Mouse (Mus musculus) retina, postnatal 1 day (tissue): ENCODE results near the gene Clpx.
"Not testable (repeated sequence)": the region's sequence is repeated elsewhere in the genome, so short reads cannot be mapped to it uniquely, and the experiment has no call there.

Source experiments
- DNase-seq: peaks from one replicate; pipeline ENCODE4 v3.0.0-alpha.2; 2012

Gene Clpx

DNA sequence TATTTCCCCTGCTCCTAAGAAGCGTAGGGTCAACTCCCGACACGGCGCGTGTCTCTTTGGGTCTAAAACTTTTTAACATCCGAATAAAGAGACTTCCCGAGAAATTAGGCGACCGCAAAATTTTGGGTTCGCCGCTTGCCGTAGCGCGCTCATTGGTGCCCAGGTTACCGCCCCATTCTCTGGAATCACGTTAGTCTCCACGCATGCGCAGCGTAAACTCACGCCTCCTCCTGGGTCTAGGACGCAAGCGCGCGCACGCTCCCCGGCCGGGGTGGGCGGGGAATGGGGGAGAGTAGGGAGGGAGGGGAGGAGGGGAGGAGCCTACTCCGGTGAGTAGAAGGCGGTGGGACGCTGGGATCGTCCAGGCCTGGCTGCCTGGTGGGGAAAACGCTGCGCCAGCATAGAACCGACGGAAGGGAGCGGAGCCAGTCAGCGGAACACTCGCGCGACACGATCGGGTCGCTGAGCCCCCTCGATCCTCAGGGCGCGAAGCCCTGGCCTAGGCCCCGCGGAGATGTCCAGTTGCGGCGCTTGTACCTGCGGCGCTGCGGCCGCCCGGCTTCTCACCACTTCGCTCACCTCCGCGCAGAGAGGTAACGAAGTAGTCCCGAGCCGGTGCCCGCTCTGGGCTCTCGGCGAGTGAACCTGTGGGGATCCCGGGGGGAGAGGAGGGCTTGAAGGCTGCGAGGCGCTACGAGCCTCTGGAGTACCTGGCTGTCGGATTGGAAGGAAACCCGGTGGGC, at the start of gene Clpx:
Clpx (plus strand) TSS at position 288 of the 743 bp plus-strand sequence.
- DNase-seq = peak; percentile 100

DNA sequence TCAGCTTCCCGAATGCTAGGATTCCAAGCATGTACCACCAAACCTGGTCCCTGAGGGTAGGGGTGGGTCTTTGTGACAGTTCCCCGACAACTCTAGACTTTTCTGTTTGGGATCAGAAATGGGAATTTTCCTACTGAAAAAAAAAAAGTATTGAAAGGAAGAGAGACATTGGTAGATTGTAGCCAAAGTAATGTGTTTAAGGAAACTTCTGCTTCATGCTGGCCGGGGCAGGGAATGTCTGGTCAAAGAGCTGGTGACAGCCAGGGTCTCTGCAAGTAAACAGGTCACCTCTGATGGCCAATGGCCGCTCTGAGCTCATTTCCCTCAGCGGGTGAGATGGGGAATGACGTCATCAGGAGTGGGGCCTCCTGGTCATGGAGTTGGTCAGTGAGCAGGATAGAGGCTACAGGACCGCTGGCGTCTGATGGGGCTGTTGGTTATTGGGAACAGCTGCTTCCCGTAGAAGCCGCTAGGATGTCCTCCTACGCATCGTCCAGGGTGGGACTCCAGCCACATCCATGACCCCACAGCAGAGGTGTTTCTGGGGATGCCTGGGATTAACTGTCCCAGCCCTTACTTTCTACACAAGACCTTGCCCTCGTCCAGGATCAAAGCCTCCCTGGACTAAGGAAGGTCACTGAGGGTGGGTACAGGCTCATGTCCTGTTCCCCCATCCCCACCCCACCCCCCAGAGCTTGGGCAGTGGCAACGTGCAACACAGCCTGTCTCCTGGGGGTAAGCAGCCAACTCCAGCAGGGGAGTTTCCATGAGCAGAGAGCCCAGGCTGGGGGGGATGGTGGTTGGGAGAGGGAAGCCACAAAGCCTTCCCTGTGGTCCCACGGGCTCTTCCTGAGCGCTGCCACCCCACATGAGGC, 46.3 kb upstream of the Clpx start:
- no peak for DNase-seq

DNA sequence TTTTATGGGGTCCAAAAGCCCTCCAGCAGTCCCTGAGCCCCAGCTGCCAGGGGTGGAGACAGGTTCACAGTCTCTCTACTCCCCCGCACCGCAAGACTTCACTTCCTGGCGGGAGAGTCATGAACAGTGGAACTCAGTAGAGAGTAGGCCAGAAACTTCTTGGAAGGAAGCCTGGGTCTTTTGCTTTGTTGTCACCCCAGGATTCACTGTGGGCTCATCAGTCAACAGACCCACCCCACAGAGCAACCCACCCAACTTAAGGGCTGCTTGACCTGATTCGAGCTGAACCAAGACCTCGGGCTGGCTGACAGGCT, 45.7 kb upstream of the Clpx start:
- DNase-seq = no peak

DNA sequence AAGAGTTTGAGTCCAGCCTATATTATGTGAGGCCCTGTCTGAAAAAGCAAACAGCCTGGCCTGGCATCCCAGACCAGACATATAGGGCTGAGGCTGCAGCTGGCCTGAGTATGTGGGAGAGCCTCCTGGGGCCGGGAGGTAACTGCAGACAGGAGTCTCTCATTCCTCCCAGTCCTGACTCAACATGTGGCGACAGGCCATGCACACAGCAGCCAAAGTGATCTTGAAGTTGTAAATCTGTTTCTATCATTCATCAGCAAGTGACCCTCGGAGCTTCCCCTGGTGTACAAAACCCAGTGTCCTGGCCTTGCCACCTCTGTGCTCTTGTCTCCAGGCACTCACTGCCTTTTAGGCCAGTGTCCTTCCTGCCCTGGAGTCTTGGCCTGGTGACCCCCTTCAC, 42.0 kb upstream of the Clpx start:
- no peak for DNase-seq

DNA sequence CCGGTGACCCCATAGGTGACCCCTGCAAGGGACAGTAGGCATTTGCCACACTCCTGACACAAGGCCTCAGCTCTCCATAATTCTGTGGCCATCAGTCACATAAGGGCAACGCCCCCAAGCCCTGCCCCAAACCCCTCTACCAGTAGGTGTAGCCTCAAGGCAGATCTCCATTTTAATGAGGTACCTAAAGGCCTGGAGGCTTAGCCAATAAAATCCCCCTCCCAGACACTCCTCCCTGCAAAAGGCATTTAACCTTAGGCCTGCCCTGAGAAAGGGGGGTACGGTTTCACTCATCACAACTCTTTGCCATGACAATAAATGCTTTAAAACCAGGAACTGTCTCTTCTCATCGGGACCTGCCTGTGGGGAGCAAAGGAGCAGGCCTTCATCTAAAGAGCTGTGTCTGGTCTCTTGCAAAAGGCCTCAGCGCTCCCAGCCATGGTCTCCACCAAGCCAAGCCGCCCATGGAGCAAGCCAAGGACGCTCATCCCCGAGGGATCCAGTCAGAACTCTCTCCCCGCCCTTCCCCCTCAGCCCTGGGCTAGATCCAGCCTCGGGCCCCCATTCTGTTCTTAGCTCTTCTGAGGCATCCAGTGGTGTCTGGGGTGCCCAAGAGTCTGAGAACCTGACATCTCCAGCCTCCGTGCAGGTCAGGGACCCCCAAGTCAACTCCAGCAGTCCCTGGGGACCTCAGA, 38.0 kb upstream of the Clpx start:
- DNase-seq = no peak

DNA sequence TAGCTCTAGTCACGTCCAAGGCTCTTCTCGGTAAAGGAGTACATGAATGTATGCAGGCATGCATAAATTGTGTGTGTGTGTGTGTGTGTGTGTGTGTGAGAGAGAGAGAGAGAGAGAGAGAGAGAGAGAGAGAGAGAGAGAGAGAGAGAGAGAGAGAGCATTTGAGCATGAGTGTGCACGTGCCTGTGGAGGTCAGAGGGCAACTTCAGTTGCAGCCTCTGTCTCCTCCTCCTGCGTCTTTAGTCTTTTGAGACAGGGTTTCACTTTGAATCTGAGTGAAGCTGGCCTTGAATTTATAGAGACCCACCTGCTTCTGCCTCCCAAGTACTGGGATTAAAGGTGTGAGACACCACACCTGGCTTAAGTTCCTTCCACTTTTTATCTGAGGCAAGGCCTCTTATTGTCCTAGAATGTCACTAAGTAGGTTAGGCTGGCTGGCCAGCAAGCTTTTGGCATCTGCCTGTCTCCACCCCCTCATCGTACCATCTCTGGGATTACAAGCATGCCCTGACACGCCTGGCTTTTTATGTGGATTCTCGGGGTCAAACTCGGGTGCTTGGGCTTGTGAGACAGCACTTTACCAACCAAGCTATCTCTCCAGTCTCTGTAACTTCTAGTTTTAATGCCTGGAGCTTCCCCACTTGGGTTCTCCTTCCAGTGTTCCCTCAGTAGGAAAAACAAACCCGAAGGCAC, 36.7 kb upstream of the Clpx start:
- no peak for DNase-seq

DNA sequence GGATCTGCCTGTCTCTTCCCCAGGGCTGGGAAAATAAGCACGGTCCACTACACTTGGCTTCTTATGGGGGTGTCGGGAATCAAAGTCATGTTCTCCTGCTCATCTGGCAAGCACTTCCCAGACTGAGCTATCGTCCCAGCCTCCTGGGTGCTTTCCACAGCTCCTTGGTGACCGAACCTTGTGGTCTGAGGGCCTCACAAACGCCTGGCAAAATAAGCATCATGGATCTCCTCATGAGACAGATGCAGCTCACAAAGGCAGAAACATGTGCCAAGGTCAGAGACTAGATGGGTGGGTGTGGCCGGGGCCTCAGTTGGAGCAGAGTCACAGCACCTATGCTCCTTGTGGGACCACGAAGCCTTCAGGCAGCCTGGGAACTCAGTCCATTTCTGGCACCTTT, 34.7 kb upstream of the Clpx start:
- no peak for DNase-seq

DNA sequence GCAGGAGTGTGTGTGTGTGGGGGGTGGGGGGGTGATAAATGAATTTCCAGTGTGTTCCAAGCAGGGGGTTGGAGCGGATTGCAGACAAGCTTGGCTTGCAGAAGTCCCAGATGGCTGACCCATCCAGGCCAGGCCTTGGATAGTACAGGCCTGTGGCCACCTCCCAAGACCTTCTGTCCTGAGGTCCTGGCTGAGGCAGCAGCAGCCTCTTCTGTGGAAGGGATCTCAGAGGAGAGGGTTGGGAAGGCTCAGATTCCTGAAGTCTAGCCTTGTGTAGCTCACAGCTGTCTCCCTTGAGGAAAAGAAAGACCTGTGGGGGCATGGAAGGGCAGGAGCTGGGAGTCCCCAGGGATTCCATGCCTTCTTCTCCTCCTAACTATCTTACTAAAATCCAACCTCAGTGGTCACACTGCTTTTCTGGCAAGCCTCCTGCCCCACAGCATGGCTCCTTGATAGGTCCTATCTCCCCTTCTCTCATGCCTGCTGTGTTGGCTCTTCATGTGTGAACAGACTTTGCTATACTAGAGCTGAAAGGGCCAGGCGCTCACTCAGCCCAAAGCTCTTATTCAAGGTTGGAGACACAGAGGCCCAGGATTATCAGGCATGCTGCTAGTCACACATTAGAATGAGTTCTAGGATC, 32.3 kb upstream of the Clpx start:
- no peak for DNase-seq

DNA sequence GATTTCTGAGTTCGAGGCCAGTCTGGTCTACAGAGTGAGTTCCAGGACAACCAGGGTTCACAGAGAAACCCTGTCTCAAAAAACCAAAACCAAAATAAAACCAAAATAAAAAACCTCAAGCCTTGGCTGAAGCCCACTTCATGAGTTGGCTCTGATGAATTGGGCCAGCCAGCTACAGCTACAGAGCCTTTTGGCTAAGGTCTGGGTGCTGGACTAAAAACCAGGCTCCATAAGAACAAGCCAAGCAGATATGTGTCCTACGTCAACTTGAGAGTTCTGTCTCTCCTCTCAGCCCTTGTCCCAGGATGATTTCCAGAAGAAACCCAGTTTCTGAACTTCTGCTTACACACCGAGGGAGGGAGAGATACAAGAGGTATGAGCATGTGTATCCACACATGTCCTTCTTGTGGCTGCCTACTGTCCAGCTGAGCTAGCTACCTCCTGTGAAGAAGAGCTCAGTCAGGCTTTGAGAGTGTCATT, 31.4 kb upstream of the Clpx start:
- no peak for DNase-seq

DNA sequence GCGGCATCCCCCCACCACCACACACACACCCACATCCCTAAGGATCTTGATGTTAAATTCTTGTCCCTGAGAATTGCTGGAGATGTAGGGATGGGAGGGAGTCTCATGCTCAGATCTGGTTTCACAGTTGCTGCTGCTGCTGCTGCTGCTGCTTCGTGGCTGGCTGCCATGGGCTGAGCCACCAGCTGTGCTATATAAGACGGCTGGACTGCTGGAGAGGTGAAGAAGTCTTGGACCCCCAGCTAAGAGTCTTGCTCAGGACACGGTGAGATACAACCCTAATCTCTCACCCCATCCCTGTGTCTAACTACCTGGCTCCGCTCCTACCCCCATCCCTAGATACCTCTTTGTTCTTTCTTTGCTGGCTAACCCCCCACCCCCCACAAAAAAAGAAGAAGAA, 29.1 kb upstream of the Clpx start, which contains the start of gene Cilp:
Cilp (plus strand) TSS at position 222 of the 400 bp plus-strand sequence.
- no peak for DNase-seq

DNA sequence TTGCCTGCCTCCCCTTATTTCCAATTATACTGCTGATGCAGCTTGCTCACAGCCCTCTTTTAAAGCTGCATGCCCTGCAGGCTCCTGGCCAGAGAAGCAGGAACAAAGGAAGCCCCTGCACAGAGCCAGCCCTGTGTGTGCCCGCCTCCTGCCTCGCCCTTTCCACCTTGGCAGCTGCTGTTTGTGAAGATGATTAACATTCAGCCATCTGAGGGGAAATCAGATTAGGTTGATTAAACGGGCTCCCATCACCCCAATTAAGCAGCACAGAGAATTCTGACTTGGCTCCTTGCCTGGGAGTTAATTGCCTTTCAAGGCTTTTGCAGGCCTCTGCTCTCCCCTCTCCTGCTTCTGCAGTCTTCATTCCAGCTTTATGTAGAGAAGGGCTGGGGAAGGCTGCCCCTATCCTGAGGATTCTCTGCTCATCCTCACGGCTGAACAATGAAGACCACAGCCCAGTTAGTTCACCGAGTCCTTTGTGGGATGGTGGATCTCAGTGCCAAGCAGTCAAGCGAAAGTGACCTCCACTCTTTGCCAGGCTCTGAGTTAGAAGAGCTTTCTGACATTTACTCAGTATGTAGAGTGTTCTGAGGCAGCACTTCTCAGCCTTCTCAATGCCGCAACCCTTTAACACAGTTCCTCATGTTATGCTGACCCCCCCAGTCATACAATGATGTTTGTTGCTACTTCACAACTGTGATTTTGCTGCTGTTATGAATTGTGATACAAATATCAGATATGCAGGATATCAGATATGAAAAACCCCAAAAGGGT, 26.1 kb upstream of the Clpx start:
- peak; percentile 99 for DNase-seq

DNA sequence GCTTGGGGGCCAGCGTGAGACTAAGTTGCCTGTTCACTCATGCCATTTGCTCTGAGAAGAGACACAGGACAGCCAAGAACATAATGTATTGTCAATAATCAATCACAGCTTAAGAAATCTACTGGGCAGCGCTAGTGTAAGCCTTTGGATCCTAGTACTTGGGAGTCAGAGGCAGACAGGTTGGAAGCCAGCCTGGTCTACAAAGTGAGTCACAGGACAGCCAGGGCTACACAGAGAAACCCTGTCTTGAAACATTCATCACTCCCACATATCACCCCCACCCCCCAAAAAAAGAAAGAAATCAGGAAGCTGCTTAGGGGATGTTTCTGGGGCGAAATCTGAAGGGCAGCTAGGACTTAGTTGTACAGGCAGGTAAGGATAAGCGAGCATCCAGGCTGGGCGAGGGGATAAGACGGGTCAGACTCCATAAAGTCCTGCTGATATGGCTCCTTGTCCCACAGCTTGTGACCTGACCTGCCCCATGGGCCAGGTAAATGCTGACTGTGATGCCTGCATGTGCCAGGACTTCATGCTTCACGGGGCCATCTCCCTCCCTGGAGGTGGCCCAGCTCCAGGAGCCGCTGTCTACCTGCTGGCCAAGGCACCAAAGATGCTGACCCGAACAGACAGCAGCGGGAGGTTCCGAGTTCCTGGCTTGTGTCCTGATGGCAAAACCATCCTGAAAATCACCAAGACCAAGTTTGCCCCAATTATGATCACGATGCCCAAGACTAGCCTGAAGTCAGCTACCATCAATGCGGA, 20.8 kb upstream of the Clpx start:
- DNase-seq = no peak

DNA sequence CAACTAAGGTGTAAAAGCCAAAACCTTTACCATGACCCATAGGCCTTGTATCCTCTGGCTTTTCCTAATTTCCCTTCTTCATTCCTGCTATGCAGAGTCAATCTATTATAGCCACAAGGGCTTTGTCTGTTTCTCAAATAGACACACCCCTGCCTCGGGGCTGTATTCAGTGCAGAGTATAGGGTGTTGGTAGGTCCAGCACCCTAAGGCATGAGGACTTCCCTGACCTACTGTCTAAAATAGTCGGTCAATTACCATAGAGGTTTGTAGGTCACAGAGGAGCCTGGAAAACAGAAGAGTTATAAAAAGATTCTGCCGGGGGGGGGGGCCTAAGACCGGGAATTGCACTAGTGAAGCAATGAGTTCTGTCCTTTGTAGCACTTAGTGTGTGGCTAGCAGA, 20.2 kb upstream of the Clpx start:
- DNase-seq = no peak

DNA sequence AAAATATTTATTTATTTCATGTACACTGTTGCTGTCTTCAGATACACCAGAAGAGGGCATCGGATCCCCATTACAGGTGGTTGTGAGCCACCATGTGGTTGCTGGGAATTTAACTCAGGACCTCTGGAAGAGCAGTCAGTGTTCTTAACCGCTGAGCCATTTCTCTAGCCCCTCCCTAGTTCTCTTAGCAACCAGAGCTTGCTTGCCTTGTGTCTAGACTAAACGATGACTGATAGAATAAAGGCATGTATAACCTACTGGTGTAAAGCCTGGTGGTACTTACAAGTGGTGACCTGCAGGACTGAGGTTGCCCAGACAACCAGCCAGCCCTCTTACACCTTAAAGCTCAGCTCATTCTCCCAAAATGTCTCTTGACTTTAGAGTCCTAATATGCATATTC, 19.2 kb upstream of the Clpx start:
- DNase-seq = not testable (repeated sequence)

DNA sequence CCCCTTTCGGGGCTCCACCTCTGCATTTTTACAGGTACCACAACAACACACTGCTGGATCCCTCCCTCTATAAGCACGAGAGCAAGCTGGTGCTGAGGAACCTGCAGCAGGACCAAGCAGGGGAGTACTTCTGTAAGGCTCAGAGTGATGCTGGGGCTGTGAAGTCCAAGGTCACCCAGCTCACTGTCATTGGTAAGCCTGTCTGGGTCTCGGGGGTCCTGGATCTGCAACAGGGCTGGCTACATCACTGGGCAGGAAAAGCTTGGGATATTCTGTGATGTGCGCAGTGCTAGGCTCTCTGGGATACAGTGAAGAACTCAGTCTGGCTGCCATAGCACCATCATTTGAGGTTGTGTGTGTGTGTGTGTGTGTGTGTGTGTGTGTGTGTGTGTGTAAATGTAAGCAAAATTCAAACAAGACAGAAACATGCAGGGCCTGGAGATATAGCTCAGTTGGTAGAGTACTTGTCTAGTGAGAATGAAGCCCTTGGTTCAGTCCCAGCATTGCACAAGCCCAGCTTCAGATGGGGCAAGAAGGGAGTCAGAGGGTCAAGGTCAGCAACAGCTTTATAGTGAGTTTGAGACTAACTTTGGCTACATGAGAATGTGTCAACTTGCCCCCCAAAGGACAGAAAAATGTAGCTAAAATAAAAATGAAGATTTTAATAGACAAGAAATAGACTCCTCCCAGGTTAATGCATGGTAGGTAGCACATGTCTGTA, 18.1 kb upstream of the Clpx start:
- DNase-seq = no peak

DNA sequence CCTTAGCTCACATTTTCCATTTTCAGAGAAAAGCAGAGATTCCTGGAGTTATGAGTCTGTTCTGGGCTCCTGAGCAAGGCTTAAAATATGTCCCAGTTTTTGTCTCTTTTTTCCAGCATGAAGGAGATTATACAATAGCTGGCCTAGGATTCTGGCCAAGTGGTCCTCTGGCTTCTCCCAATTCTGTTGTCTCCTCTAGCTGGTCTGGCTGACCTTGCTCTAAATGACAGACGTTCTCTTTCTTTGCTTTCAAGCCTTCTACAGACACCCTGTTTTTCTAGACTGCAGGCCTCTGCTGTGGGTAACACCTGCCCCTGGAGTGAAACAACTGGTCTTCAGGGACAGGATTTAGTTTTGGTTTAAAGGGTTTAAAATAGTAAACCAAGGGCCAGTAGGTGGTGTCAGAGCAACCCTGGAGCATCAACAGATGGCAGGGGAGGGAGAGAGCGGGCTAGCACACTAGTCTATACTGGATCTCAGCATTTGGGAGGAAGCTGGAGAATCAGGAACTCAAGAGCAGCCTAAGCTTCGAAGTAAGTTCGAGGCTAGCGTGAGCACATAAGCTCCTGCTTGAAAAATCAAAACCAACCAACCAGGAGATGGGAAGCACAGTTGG, 12.4 kb upstream of the Clpx start:
- DNase-seq = peak; percentile 27

DNA sequence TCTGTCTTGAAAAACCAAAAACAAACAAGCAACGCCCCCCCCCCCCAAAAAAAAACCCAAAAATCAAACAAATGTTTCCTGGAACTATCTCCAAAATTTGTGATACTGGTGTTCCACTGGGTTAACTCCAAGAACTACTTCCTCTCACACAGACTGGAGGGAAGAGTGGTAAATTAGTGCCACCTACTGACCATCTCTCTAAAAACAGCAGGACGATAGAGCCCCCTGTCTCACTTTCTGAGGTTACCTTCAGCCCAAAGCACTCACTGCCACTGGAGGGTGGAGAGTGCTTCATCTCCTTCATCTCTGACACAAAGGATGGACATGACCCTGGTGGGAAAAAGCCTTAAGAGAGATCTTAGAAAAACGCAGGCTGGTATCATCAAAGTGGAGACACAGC, 10.8 kb upstream of the Clpx start:
- peak; percentile 84 for DNase-seq

DNA sequence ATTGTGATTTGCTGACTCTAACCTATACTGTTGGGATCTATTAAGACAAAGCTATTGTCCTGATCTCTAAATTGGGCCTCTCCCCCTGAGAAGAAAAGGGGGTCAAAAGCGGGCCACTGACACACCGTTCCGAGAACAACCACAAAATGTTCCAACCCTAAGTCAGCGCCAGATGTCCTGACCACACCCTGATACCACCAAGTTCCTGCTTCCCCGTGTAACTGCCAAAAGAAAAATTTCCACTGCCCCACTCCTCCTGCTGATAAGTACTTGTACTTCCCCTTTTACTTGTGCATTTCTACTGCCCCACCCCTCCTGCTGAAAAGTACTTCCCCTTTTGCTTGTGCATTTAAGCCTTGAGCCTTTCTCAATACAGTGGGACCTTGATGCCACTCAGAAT, 5.8 kb upstream of the Clpx start:
- not testable (repeated sequence) for DNase-seq

DNA sequence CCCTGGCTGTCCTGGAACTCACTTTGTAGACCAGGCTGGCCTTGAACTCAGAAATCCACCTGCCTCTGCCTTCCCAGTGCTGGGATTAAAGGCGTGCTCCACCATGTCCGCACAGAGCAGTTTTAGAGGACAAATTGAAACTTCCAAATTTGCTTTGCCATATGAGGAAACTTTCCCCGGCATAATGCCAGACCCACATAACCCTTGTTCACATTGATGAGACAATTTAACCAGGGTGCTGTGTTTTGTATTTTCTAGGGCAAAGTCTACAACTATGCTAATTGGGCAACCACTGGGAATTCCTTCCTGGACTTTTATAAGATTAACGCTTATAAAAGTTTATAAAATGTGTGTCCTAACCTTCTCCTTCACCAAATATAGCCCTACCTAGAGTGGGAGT, 4.1 kb upstream of the Clpx start:
- DNase-seq = no peak

DNA sequence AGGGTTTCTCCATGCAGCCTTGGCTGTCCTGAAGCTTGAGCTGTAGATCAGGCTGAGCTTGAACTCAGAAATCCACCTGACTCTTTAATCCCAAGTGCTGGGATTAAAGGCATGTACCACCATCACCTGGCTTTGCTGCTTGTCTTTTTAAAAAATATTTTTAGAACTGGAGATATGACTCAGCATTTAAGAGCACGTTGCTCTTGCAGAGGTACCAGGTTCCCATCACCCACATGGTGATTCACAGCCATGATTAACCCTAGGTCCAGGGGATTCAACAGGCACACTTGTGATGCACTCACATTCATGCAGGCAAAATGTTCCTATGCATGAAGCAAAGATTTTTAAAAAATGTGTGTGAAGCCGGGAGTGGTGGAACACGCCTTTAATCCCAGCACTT, 1.6 kb upstream of the Clpx start:
- DNase-seq = no peak
